Mouse (Mus musculus) myocyte (in vitro differentiated cells): ENCODE data around the gene Gm525.

Experiments
- CEBPB ChIP-seq: IDR thresholded peaks from 2 replicates; pipeline ENCODE4 v1.6.1; 2011; ENCODE audit warnings: mild to moderate bottlenecking, moderate library complexity; ENCODE audit not compliant: poor library complexity, insufficient read depth, severe bottlenecking
- MAX ChIP-seq: IDR thresholded peaks from one replicate; pipeline ENCODE4 v1.6.1; 2011; ENCODE audit warnings: low read depth, mild to moderate bottlenecking, control low read depth
- MYOD1 ChIP-seq, 3 experiments: IDR thresholded peaks; one replicate each; pipeline ENCODE4 v1.6.1; 2011; ENCODE audit warnings: control low read depth in 2 of 3, low read depth in 2 of 3, mild to moderate bottlenecking in 2 of 3, moderate library complexity in 1 of 3; ENCODE audit not compliant: insufficient read length in 2 of 3, control insufficient read depth in 1 of 3
- MYOG ChIP-seq, 3 experiments: IDR thresholded peaks; one replicate each; pipeline ENCODE4 v1.6.1; 2011; ENCODE audit warnings: control low read depth in 2 of 3, low read depth in 2 of 3, mild to moderate bottlenecking in 2 of 3; ENCODE audit not compliant: insufficient read length in 2 of 3, control insufficient read depth in 1 of 3, insufficient read depth in 1 of 3
- POLR2A ChIP-seq: IDR thresholded peaks from one replicate; pipeline ENCODE4 v1.6.1; 2011; ENCODE audit warnings: low read depth, mild to moderate bottlenecking, control low read depth, moderate library complexity; ENCODE audit not compliant: insufficient read length
- POLR2AphosphoS2 ChIP-seq: IDR thresholded peaks from one replicate; pipeline ENCODE4 v1.6.1; 2011; ENCODE audit warnings: low read depth, control low read depth; ENCODE audit not compliant: insufficient read length
- SRF ChIP-seq: IDR thresholded peaks from one replicate; pipeline ENCODE4 v1.6.1; 2011; ENCODE audit warnings: low read depth; ENCODE audit not compliant: control insufficient read depth, insufficient read length
- TCF12 ChIP-seq: IDR thresholded peaks from one replicate; pipeline ENCODE4 v1.6.1; 2011; ENCODE audit warnings: mild to moderate bottlenecking, control low read depth; ENCODE audit not compliant: poor library complexity, insufficient read depth, severe bottlenecking
- TCF3 ChIP-seq: IDR thresholded peaks from one replicate; pipeline ENCODE4 v1.6.1; 2011; ENCODE audit warnings: low read depth, control low read depth; ENCODE audit not compliant: insufficient read length
- USF1 ChIP-seq: IDR thresholded peaks from one replicate; pipeline ENCODE4 v1.6.1; 2011; ENCODE audit warnings: low read depth, mild to moderate bottlenecking, control low read depth, moderate library complexity

DNA sequence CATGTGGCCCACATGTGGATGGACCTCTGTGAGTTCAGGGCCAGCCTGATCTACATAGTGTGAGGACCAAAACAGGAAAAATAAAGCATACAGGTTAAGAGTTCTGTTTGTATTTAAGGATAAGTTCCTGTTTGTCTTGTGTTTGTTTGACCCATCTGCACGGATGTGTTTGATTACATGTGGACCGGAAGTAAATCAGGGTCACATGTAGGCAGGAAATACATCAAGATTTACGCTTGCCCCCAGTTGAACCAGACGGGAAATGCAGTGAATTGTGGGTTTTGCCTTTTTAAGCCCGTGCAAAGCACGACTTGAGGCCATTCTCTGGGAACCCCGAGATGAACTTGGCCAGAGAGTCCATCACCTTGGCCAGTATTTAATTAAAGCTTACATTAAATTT, 12.3 kb upstream of the Gm525 start:
- no peak for TF ChIP-seq MYOD1 (IDR thresholded peaks at IDR 0.05; ENCODE audit: control insufficient read depth in 1 of 3, insufficient read length in 2 of 3, low read depth in 2 of 3)
- no peak for TF ChIP-seq MAX
- TF ChIP-seq USF1 = no peak
- no peak for TF ChIP-seq POLR2A
- TF ChIP-seq MYOG (IDR thresholded peaks at IDR 0.05; ENCODE audit: control insufficient read depth in 1 of 3, insufficient read depth in 1 of 3, insufficient read length in 2 of 3, low read depth in 2 of 3) = no peak
- TF ChIP-seq SRF = no peak
- no peak for TF ChIP-seq TCF12
- TF ChIP-seq CEBPB = no peak
- TF ChIP-seq TCF3 = no peak
- no peak for TF ChIP-seq POLR2AphosphoS2
